Mouse (Mus musculus): ENCODE measurements around the gene Atpaf1. TPM values are rescaled to one million over a fixed set of nuclear protein-coding genes. Genes with fewer than 3 reads are reported as not detected.

Atpaf1 gene
- total RNA-seq (2021), result 10 to 100 TPM; 75.2 to 86.0 TPM
- long read RNA-seq, experiment 1, transcript Atpaf1-203 (9 exons, 2,330 nt), result major isoform, 52 of 74 reads
- long read RNA-seq, experiment 1, partial matches to known transcripts, result 3 of 74 reads
- long read RNA-seq, experiment 1, other reads (novel, unspliced or antisense), result 19 of 74 reads
- long read RNA-seq, experiment 2, transcript Atpaf1-203 (9 exons, 2,330 nt), result major isoform, 38 of 53 reads
- long read RNA-seq, experiment 2, partial matches to known transcripts, result 0 of 53 reads
- long read RNA-seq, experiment 2, other reads (novel, unspliced or antisense), result 15 of 53 reads

DNA sequence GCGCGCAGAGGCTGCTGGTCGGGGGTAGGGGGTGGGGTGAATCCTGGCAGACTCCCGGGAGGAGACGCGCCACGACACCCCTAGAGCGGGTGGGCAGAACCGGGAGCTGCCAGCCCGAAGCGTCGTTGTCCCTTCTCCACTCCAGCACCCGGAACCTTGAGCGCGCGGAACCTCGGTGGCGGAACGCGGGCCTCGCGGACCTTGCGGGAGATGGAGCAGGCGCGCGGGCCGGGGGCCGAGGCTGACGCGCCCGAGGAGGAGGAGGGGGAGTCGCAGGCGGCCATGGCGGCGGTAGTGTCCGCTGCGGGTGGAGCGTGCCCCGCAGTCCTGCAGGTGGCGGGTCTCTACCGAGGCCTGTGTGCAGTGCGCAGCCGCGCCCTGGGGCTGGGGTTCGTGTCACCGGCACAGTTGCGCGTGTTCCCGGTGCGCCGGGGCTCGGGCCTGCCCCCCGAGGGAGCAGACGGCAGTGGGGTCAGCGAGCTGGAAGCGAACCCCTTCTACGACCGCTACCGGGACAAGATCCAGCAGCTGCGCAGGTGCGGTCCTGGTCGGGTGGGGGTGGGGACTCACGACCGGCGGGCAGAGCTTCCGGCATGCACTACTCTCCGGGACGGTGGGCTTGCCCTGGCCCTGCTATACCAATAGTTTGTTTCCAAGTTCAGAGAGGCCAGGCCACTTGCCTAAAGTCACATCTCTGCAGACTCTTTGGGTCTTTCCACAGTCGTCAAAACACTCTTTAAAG is at the start of gene Atpaf1:
TSS of gene Atpaf1 (plus strand) at position 44 of the 742 bp plus-strand sequence.
- peak; percentile 83 to 85 for DNase-seq (ENCODE audit: low spot score in 2 of 2)

DNA sequence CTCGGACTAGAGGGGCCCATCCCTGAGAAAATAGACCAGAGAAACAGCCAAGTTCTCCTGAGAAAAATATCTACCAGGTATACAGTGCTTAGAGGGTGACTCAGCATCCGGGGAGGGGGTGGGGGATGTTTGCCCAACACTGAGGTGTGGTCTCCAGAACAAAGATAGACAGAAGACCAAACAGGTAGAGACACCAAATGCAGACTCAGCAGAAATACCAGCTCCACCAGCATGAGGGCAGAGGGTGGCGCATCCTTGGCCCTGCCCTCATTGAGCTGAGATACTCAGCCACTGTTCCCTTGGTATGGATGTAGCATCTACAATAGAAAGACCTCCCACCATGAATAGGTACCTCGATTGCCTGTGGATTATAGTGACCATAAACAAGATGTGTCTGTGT is 49.7 kb upstream of the Atpaf1 start:
- no peak for DNase-seq (ENCODE audit: low spot score in 2 of 2)

DNA sequence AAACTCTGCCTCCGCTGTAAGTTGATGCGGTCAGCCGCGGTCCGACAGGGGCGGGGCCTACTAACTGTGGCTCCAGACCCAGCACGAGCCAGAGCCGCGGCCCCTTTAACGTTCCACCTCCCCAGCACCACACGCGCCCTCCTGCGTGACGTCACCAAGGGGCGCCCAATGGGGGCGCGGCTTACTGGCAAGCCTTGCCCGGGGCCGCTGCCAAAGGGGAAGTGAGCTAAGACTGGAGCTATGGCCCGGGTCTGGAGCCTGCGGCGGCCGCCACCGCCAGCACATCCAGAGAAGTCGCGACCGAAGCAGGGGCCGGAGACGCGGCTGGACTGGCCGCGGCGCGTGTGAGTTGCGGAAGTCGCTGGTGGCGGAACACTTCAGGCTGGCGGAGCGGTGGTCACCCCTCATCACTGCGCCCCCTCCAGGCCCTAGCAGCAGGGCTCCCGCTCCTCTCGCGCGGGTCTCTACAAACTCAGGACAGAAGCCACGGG is 47.0 kb upstream of the Atpaf1 start, which contains the start of gene Efcab14:
TSS of gene Efcab14 (plus strand) at position 194 of the 491 bp plus-strand sequence.
- DNase-seq (ENCODE audit: low spot score in 2 of 2), result peak; percentile 97 to 98

DNA sequence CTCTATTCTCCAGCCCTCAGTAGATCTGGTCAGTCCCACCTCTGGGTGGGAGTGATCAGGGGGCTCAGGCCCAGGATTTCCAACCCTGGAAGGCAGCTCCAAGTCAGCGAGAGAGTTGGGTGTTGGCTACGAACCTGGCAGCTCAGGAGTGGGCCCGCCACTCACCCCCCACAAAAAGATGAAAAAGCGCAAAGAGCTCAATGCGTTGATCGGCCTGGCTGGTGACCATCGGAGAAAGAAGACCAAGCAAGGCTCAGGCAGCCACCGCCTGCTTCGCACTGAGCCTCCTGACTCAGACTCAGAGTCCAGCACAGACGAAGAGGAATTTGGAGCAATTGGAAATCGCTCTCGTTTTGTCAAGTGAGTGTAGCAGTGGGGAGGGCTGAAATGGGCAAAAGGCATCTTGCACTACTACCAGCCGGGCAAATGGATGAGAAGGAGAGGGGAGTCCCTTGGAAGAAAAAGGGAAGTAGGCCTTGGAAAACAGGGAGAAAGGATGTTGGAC is 46.1 kb upstream of the Atpaf1 start:
- DNase-seq (ENCODE audit: low spot score in 2 of 2), result no peak

DNA sequence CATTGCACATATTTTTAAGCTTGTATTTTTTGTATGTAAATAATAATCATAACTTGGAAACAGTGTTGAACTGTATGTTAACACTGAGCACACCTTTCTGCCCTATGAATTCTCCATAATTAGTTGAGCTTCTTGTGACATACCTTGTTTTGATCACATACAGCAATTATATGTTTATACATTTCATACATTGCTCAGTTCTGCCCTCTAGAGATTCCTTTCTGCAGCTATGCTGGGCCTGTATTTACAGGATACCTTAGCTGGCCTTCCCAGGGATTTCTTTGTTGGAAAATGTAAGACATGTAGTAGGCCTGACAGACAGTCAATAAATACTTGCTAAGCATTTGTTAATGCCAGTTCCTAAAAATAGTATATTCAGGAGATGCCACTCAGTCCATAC is 42.0 kb upstream of the Atpaf1 start:
- no peak for DNase-seq (ENCODE audit: low spot score in 2 of 2)

DNA sequence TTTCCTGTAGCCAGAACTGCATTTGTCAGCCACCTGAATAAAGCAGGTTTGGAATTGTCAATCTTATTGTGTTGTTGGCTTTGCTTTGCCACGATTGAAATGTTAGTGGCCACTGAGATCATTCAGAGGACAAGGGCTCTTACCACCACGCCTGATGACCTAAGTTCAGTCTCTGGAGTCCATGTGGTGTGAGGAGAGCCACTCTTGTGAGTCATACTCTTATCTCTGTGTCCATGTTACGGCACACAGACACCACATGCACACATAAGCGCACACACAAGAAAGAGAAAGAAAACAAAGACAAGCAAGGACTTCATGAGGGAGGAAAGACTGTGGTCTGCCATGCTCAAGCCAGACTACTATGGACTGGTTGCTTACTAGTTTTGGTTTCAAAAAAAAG is 41.5 kb upstream of the Atpaf1 start:
- no peak for DNase-seq (ENCODE audit: low spot score in 2 of 2)

DNA sequence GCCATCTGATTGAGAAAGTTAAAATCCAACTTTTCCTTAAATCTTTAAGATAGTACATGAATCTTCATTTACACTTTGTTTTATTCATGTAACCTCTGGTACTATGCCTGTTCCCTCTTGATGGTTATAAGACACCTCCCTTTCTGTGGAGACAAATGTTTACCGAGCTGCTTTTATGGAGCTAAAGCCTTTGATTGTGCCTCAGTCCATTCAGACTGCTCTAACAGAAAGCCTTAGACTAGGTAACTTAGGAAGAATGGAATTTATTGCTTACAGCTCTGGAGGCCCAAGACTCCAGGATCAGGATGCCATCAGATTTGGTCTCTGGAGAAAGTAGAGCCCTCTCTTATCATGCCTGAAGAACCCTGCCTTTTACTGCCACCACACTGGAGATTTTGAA is 36.4 kb upstream of the Atpaf1 start:
- no peak for DNase-seq (ENCODE audit: low spot score in 2 of 2)

DNA sequence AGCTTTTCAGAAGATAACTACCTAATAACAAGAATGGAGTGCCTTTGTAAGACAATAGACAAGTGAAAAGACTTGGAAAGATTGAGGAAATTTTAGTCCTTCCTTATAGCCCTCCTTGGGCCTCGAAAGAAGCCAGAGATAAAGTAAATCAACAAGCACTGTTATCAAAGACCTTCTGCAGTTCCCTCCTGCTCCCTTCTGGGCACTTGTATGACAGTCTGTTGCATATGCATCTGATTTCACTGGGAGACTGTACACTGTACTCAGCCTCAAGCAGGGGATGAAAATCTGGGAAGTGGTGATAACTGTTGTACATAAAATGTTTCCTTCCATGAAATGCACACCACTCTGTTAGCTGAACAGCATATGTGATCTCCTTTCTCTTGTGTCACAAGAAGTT is 35.3 kb upstream of the Atpaf1 start:
- DNase-seq (ENCODE audit: low spot score in 2 of 2), result no peak

DNA sequence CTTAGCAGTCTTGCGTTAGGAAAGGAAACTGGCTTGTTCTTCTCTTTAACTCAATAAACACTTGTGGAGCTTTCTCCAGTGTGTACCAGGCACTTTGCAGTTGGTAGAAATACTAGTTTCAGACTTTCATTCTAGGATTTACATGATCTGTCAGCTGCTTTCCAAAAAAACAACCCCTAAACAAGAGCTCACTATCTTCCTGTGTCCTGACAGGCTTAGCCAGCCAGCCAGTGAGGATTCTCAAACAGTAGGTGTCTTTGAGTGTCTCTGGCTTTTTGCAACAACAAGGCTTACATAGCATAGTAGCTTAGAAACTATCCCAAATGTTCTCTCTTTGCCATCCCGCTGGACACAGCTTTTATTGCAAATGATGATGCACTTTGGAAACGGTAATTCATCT is 30.5 kb upstream of the Atpaf1 start:
- no peak for DNase-seq (ENCODE audit: low spot score in 2 of 2)

DNA sequence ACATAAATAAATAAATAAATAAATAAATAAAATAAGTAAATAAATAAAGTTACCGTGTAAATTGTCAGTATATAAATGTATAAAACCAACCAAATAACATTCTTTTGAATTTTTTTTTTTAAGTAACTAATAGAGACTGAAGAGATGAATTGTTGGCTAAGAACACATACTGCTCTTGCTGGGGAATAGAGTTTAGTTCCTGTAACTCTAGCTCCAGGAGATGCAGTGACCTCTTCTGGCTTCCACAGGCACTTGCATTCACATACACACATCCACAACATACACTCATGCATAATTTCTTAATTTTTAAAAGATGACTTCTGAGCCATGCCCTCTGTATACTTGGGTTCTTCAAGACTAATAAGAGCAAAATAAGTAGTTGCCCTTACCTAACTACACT is 29.8 kb upstream of the Atpaf1 start:
- DNase-seq (ENCODE audit: low spot score in 2 of 2), result no peak

DNA sequence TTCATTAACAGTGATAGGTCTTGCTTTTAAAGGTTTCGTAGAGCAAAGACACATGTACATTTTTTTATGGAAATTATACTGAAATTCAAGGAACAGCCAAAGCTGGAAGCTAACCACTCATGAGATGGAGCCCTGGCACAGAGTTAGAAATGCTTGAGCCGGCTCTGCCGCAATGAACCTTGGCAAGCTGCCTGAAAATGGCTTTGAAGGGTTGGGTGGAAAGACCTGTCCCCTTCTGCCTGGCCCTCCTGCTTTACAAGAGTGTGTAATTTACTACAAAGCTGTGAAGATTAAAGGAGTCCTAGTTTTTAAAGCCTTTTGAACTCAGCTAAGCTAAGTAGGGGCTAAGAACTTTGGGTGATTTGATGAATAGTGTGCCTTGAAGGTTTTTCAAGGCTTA is 23.4 kb upstream of the Atpaf1 start:
- DNase-seq (ENCODE audit: low spot score in 2 of 2), result no peak

DNA sequence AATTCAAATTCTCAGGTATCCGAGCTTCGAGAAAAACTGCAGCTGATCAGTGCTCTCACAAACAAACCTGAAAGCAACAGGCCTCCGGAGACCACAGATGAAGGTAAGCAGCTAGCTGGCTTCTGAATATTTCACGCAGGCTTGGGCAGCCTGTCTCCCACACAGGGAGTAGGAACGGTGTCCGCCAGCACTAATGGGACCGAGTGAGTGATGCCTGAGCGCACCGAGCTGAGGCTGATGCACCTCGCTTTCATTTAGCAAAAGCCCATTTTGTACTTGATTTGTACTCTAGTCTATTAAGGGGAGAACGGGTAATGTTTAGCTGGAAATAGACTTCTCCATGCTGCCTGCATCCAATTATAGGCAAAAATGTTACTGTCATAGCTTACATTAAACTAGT is 20.0 kb upstream of the Atpaf1 start:
- DNase-seq (ENCODE audit: low spot score in 2 of 2), result no peak

DNA sequence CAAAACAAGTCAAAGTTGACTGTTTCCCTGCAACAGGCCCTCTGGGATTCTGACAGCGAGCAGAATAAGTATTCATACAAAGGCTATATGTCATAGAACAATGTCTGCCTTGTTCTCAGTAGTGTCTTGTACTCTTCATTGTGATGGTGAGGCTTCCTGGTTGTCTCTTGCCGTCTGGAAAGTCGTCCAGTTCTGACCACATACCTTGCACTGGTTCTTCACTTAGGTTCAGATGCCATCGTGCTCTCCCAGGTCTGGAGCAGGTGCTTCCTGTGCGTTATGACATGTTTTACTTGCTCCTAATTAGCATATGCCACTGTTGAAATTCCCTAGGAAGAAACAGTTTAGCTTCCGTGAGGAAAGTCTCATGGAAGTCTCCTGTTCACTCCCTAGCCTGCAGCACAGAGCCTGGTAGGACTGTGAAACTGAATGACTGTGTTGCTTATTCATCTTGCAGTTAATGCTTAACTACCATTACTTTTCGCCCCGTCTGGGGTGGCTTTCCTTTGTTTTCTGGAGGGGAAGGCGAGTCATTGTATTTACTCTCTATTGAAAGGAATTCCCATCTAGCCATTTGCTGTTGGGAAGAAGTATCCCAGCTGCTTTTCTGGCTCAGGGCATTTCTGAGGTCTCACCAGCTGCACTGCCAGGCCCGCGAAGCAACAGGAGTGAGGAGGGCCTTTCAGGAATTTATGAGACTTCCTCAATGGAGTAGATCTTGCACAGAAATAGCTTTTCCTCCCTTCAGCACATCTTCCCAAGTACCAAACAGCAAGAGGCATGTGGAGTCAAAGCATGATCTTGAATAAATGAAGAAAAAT is 16.8 kb upstream of the Atpaf1 start:
- no peak for DNase-seq (ENCODE audit: low spot score in 2 of 2)

DNA sequence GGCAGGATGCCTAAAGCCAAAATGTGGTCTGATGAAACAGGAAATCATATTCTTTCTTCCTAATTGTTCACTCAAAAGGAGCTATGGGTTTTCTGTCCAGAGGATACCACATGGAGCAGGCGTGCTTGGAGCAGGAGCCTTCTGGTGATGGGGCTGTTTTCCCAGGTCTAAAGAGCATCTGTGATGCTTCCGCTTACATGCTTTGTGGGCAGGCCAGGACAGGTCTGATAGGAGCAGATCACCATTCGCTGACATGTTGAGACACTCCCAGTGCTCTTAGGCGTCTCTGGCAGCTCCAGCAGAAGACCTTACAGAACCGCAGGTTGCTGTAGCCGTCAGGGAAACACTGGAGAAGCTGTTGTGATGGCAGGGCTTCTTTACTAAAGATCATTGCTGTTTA is 9.6 kb upstream of the Atpaf1 start:
- no peak for DNase-seq (ENCODE audit: low spot score in 2 of 2)

DNA sequence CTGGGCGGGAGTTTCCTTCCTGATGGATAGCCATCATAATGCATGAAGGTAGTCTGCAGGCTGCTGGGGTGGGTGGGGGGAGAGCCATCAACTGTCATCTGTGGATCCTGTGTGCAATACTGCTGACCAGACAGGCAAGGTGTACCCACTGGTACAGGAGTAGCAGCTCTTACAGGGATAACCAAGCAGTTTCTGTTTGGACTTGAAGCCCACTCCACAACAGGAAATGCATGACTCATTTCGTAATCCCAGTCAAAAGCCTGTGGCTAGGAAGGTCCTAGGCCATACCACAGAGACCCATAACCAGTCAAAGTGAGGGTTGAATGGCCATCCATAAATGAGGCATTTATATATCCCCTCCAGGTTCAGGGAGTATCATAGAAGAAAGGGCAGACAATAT is 7.0 kb upstream of the Atpaf1 start:
- no peak for DNase-seq (ENCODE audit: low spot score in 2 of 2)

DNA sequence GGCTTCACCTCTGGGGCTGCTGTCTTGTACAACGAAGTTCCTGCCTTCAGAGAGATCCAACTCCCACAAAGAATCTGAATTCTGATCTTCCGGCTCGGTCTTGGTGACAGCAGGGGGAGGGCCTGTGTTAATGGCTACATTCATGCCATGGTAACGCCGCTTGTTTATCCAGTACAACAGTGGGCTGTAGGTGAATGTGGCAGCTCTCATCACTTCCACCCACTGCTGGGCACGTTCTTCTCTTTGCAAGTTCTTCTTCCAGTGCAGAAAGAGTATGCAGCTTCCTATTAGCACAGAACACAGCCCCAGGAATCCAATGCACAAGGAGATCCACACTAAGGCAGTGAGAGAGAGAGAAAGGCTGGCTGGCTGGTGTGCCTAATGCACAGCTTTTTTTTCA is 4.3 kb upstream of the Atpaf1 start:
- peak in 1 of 2 experiments; percentile 36 for DNase-seq (ENCODE audit: low spot score in 2 of 2)

DNA sequence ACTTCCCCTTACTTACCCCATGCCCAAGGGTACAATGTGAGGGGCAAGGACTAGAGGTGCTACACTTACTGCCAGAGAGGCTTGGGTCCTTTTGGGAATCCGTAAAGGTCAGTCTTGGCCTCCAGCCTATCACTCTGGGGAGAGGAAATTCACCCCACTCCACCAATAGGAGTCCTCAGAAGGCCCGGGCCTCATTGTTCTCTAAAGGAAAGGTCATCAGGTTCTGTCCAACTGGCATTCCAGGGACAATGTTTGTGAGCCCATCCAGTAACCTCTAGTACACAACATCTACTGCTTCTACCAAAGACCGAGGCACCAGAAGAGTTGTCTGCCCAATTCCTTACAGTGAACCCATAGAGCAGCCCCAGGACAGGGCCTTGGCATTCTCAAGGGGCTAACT is 3.7 kb upstream of the Atpaf1 start, which contains the start of gene Tex38:
TSS of gene Tex38 (minus strand) at position 101 of the 400 bp plus-strand sequence.
- DNase-seq (ENCODE audit: low spot score in 2 of 2), result no peak

DNA sequence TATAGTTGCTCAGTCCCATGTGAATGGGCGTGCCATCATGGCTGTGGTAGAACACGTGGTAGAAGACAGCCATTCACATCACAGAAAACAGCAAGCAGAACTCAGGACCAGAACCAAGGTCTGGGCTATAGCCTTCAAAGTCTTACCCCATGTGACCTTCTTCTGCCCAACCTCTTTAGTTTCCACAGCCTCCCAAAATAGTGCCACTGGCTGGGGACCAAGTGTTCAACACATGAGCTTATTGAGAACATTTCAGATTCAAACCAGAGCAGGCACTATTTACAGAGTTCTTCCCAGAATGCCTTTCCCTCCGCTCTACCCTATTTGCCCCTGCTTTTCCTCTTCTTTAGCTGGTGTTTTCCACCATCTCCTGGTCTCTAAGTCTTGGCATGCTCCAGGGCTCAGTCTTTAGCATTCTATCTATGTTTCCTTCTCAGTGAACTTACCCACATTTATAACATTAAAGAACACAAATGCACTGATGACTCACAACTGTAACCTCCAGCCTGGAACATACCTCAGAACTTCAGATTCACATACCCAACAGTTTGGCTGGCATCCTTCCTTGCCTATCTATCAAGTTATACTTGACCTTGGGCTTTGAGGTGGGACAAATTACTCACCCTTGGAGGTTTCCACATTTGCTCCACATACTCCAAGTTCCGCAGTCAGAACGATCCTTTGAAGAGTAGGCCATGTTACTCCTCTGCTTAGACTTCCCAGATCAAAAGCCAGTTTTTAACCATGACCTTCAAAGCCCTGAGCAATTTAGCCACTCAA is 2.4 kb upstream of the Atpaf1 start:
- DNase-seq (ENCODE audit: low spot score in 2 of 2), result no peak

DNA sequence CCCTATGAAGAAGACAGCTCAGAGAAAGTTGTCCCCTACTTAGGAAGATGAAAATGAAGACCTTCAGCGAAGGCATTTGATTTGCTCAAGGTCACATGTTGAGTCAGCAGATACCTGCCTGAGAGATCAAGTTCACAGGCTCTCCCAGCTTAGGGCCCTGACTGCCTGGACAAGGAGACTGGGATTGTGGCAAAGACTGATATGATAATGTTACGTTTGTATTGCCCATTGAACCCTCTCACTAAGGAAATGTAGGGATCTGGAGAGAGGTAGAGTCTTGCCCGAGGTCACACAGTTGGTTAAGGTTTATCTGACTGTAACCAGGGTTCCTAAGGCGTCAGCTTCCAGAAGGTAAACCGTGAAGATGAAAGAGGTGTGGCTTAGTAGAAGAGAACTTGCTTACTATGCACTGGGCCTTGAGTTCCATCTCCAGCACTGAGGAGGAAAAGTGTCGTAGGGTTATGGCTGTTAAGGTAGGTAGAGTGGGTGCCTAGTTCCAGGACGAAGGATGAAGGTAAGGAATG is 961 bp downstream of the Atpaf1 start:
- DNase-seq (ENCODE audit: low spot score in 2 of 2), result no peak

DNA sequence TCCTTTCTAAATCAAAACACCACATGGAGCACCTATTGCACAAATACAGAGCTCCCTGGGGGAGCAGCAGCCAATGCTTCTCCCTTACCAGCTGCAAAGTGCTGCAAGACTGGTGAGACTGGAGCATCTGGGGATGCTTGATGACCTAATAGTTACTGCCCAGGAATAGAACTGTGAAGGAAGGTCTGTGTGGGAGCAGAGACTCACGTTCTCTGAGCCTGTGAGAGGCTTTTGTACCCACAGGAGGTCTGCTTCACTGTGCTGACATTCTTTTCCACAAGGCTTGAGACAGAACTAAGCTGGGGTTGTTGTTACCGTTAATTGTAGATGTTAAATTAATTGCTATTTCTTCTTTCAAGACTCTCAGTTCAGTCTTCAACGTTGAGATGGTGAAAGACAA is 6.3 kb downstream of the Atpaf1 start:
- no peak for DNase-seq (ENCODE audit: low spot score in 2 of 2)

All from left cerebral cortex, adult 18-20 months (tissue).